Mouse (Mus musculus) thymus, postnatal 14 days (tissue): ENCODE measurements around the gene Ifna9.
"Not testable (repeated sequence)": the region's sequence is repeated elsewhere in the genome, so short reads cannot be mapped to it uniquely, and the experiment has no call there.

Experiments
- DNase-seq: peaks from one replicate; pipeline ENCODE4 v3.0.0; 2021

Gene Ifna9

DNA sequence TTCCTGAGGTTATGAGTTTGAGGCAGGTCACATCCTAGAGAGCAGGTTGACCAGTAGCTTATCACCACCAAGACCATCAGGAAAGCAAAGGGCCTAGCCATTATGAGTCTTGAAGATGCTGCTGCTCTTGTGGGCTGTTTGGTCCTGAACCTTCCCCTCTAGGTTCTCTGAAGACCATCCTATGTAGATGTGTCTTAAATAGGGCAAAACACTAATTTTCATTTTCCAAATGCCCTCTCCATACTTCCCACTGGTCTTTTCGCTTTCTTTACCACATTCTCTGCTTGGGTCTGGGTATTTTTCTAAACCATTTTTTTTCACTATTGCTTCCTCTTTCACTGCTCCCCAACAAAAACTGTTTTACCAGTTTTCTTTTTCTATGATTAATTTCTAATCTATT, at the start of gene Ifna9:
Ifna9 (minus strand) TSS at position 101 of the 400 bp plus-strand sequence.
- DNase-seq: no peak

DNA sequence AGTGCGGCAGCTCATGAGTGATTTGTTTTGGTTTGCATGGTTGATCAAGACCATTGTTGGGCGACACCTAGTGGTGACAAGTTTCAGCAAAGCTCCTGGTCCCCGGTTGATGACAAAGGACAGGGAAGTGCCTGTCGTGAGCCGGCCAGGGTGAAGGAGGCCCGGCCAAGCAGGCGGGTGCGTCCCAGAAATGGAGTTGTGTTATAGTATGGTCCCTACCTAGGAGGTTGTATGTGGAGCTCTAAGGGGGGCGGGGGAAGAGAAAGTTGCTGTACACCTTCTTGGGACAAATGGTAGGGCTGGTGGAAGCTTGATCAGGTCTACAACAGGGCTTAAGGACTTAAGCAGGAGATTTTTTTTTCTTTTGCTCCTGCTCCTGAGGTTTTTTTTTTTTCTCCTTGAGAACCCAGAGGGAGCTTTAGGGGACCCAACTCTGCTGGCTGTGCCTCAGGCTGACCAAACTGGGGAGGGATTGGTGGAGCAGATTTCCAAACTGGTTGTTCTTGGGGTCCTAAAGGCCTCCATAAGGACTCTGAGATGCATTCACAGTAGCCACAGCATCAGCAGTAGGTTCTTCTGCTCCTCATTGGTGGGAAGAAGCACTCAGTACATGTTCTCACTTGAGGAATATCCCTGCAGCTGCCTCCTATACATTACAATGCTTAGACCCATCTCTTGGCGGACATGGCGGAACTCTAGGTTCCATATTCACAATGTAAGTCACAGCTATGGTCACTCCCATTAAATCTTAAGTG, 49.1 kb upstream of the Ifna9 start:
- DNase-seq: peak; percentile 91

DNA sequence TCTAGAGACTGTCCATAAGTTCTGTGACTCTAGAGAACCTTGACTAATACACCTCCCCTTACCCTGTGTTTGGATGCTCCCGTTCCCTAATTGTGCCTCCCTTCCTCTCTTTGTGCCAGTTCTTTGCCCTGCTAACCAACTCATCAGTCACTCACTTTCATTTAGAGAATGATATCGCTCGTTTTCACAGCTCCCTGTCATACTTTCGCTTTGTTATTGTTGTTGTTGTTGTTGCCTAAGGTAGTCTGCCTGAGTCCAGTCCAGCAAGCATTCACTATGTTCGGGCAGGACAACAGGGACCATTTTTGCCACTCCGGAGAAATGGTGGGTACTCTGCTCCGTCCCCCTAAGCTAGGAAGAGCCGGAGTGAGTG, 48.5 kb upstream of the Ifna9 start:
- DNase-seq: no peak

DNA sequence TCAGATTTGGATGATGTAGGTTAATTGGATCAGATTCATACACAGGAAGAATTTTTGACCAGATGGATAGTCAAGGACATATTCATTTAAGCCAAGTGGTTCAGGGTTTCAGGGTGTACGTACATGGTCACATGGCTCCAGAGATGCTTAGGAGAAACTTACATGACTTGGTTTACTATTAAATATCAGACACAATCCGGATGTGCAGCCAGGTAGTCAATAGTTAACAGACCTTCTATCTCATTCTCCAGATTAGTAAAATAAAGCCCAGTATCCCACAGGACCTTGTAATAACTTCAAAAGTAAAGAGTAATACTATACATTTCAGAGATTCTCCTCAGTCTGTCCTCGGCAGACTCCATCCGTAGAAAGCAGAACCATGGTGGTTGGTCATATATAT, 42.1 kb upstream of the Ifna9 start, which contains the start of gene C87499:
C87499 (minus strand) TSS at position 101 of the 400 bp plus-strand sequence.
- DNase-seq: no peak

DNA sequence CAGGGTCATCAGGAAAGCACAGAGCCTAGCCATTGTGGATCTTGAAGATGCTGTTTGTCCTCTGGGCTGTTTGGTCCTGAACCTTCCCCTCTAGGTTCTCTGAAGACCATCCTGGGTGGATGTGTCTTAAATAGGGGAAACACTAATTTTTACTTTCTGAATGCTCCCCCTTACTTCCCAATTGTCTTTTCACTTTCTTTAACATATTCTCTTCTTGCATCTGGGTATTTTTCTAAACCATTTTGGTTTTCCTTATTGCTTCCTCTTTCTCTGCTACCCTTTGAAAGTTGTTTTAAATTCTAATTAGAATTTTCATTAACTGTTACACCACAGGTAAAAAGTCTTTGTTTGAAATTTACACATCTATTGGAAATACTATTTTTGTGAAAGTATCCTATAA, 11.1 kb upstream of the Ifna9 start, which contains the start of gene Ifna12:
Ifna12 (minus strand) TSS at position 101 of the 400 bp plus-strand sequence.
- no peak for DNase-seq

GRCm38 (mm10) chr4:88571698-88572097, 20.5 kb downstream of the Ifna9 start, which contains the start of gene Ifna14:
Ifna14 (minus strand) TSS chr4:88571798.
- no peak for DNase-seq

DNA sequence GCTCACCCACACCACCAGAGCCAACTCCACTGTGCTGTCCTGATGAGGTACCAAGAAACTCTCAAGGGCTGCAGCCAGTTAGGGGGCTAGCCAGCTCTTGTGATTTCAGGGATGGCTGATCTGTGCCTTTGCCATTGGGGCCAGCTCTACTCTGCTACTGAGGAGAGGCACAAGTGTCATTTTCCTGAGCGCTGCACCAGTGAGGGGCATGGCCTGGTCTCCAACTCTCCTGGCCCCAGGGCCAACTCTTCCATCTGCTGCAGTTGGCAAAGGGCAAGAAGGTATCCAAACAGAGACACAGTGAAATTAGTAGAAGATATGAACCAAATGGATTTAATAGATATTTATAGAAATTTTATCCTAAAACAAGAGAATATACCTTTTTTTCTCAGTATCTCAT, 30.4 kb downstream of the Ifna9 start:
- DNase-seq: no peak

DNA sequence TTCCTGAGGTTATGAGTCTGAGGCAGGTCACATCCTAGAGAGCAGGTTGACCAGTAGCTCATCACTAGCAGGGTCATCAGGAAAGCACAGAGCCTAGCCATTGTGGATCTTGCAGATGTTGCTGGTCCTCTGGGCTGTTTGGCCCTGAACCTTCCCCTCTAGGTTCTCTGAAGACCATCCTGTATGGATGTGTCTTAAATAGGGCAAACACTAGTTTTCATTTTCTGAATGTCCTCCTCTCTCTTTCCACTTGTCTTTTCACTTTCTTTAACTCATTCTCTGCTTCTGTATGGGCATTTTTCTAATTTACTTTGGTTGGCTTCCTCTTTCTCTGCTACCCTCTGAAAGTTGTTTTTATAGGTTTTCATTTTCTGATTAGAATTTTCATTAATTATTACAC, 34.0 kb downstream of the Ifna9 start, which contains the start of gene Ifna15:
Ifna15 (minus strand) TSS at position 101 of the 400 bp plus-strand sequence.
- DNase-seq: not testable (repeated sequence)

- DNase-seq: peak; percentile 81
Observed at GRCm38 (mm10) chr4:88550161-88550945, 41.8 kb downstream of the Ifna9 start.

- no peak for DNase-seq
Observed at GRCm38 (mm10) chr4:88547986-88548385, 44.2 kb downstream of the Ifna9 start.

GRCm38 (mm10) chr4:88543649-88544234, 48.4 kb downstream of the Ifna9 start:
- peak; percentile 6 for DNase-seq
